Mouse (Mus musculus) ES-Bruce4 (cell line): ENCODE data around the gene Tuba1c. TPM values are rescaled to one million over a fixed set of nuclear protein-coding genes. Genes with fewer than 3 reads are reported as not detected.

Experiments
- H3K27ac ChIP-seq: 2 replicates; pipeline ENCODE4 v1.5.1; 2012; ENCODE audit warnings: low read length, inconsistent platforms; ENCODE audit not compliant: insufficient read depth
- H3K27me3 ChIP-seq: 2 replicates; pipeline ENCODE4 v1.6.1; 2012; ENCODE audit warnings: mild to moderate bottlenecking, low read length, inconsistent platforms; ENCODE audit not compliant: control insufficient read depth, poor library complexity, insufficient read depth, severe bottlenecking
- H3K36me3 ChIP-seq: 2 replicates; pipeline ENCODE4 v1.6.1; 2012; ENCODE audit warnings: inconsistent platforms, mild to moderate bottlenecking, low read length, moderate library complexity; ENCODE audit not compliant: control insufficient read depth, poor library complexity, insufficient read depth, severe bottlenecking
- H3K4me1 ChIP-seq: one replicate; pipeline ENCODE4 v1.8.1; 2011; ENCODE audit warnings: low read length; ENCODE audit not compliant: control insufficient read depth, insufficient read depth
- H3K4me3 ChIP-seq: 2 replicates; pipeline ENCODE4 v1.5.1; 2011; ENCODE audit warnings: low read depth, mild to moderate bottlenecking, low read length
- H3K9ac ChIP-seq: 2 replicates; pipeline ENCODE4 v1.6.1; 2012; ENCODE audit warnings: low read depth, mild to moderate bottlenecking, inconsistent platforms; ENCODE audit not compliant: poor library complexity, severe bottlenecking
- H3K9me3 ChIP-seq: replicated peaks from 2 replicates; pipeline ENCODE4 v1.6.1; 2012; ENCODE audit warnings: mild to moderate bottlenecking, low read length, inconsistent platforms; ENCODE audit not compliant: control insufficient read depth, poor library complexity, insufficient read depth, severe bottlenecking
- CTCF ChIP-seq: IDR thresholded peaks from one replicate; pipeline ENCODE4 v1.8.1; 2011; ENCODE audit warnings: low read depth, low read length
- EP300 ChIP-seq: IDR thresholded peaks from 2 replicates; pipeline ENCODE4 v1.6.1; 2011; ENCODE audit warnings: low read depth, low read length; ENCODE audit not compliant: insufficient read depth
- POLR2A ChIP-seq: IDR thresholded peaks from one replicate; pipeline ENCODE4 v1.8.1; 2011; ENCODE audit warnings: low read length; ENCODE audit not compliant: insufficient read depth
- polyA plus RNA-seq: library from polyadenylated mRNA; stranded (reverse); fragments of >200 nt; gene quantifications from 2 replicates; pipeline ENCODE4 v1.2.4, GENCODE M21; 2011; ENCODE audit warnings: low read depth; ENCODE audit not compliant: missing spikeins, insufficient read depth, insufficient read length

Gene Tuba1c
- polyA plus RNA-seq, 1 experiment: 407 TPM

GRCm38 (mm10) chr15:99078181-99078910 is 48.7 kb downstream of the Tuba1c start:
- no peak overlapping the region for H3K27ac ChIP-seq
- no peak overlapping the region for H3K9ac ChIP-seq
- no peaks in the 10 kb centered on the region for H3K27me3 ChIP-seq
- H3K4me1 ChIP-seq: no peaks in the 10 kb centered on the region
- no peaks in the 10 kb centered on the region for H3K9me3 ChIP-seq
- no peak overlapping the region for H3K4me3 ChIP-seq
- H3K36me3 ChIP-seq: peaks cover 33% of the 10 kb centered on the region
- TF ChIP-seq POLR2A: no peak
- TF ChIP-seq CTCF: no peak
- no peak for TF ChIP-seq EP300

- Histone ChIP-seq H3K27ac (no peak overlapping the region), H3K4me3 (no peak overlapping the region), H3K36me3 (peaks cover 33% of the 10 kb centered on the region), H3K9ac (no peak overlapping the region), H3K9me3 (no peaks in the 10 kb centered on the region), H3K27me3 (no peaks in the 10 kb centered on the region), H3K4me1 (peaks cover 2% of the 10 kb centered on the region)
- TF ChIP-seq EP300: no peak
- TF ChIP-seq CTCF: no peak
- TF ChIP-seq POLR2A: no peak
These were observed 50.1 kb downstream of the Tuba1c start for GRCm38 (mm10) chr15:99079804-99080203.

DNA sequence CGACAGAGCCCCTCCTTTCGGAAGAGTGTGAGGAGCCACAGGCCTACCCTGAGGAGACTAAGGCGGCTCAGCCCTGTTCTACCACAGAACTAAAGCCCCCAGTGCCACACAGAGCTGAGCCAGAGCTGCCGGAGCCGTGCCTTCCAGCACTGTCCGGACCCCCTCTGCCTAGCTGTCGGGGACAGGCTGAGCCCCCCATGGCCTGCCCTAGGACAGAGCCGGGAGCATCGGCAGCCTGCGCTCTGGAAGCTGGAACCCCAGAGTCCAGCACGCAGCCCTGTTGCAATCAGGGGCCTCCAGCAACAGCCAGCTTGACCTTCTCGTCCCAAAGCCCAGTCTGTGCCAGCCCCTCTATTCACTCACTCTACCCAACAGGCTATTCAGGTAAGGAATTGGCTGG is 52.6 kb downstream of the Tuba1c start:
- H3K9me3 ChIP-seq: no peaks in the 10 kb centered on the region
- no peak for TF ChIP-seq CTCF
- TF ChIP-seq POLR2A: no peak
- no peak for TF ChIP-seq EP300
- no peak overlapping the region for H3K27ac ChIP-seq
- H3K36me3 ChIP-seq: peaks cover 24% of the 10 kb centered on the region
- peaks cover 2% of the 10 kb centered on the region for H3K4me1 ChIP-seq
- no peak overlapping the region for H3K9ac ChIP-seq
- no peaks in the 10 kb centered on the region for H3K27me3 ChIP-seq
- no peak overlapping the region for H3K4me3 ChIP-seq

GRCm38 (mm10) chr15:99082840-99083239 is 53.1 kb downstream of the Tuba1c start:
- peaks cover 2% of the 10 kb centered on the region for H3K4me1 ChIP-seq
- no peaks in the 10 kb centered on the region for H3K9me3 ChIP-seq
- no peak for TF ChIP-seq EP300
- no peak for TF ChIP-seq CTCF
- TF ChIP-seq POLR2A: no peak
- H3K36me3 ChIP-seq: peaks cover 19% of the 10 kb centered on the region
- no peak overlapping the region for H3K4me3 ChIP-seq
- no peak overlapping the region for H3K9ac ChIP-seq
- H3K27ac ChIP-seq: no peak overlapping the region
- H3K27me3 ChIP-seq: no peaks in the 10 kb centered on the region

DNA sequence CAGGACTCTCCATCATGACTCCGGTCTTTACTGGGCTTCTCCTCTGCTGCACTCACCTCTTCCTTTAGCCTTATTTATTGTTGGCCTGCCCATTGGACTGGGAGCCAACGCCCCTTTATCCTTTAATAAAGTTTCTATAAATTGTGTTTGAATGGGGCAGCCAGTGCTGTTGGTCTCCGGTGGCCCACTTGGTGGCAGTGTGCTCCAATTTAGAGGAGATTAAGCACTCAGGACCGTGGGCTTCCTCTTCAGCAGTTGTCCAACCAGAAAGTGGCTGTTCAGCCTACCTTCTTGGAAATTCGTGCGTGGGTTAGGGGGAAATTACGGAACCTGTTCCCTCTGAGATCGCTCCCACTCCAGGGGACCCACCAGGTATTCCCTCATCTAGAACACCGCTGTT is 53.6 kb downstream of the Tuba1c start:
- H3K9me3 ChIP-seq: no peaks in the 10 kb centered on the region
- H3K9ac ChIP-seq: no peak overlapping the region
- no peak overlapping the region for H3K4me3 ChIP-seq
- H3K27me3 ChIP-seq: no peaks in the 10 kb centered on the region
- peaks cover 2% of the 10 kb centered on the region for H3K4me1 ChIP-seq
- H3K36me3 ChIP-seq: peaks cover 15% of the 10 kb centered on the region
- TF ChIP-seq POLR2A (no peak), CTCF (peak; percentile 72), EP300 (no peak)
- no peak overlapping the region for H3K27ac ChIP-seq

GRCm38 (mm10) chr15:99083867-99084557 is 54.3 kb downstream of the Tuba1c start:
- Histone ChIP-seq H3K9ac (peak overlapping the region; percentile 14; the same call in 1 of the 2 replicates), H3K9me3 (no peaks in the 10 kb centered on the region), H3K4me1 (peaks cover 2% of the 10 kb centered on the region), H3K27me3 (no peaks in the 10 kb centered on the region), H3K27ac (no peak overlapping the region), H3K4me3 (no peak overlapping the region), H3K36me3 (peaks cover 15% of the 10 kb centered on the region)
- no peak for TF ChIP-seq POLR2A
- no peak for TF ChIP-seq CTCF
- TF ChIP-seq EP300: no peak
